Mouse (Mus musculus) stomach, postnatal 0 days (tissue): ENCODE results near the gene Tfap4. TPM values are rescaled to one million over a fixed set of nuclear protein-coding genes. Genes with fewer than 3 reads are reported as not detected.
"Not testable (repeated sequence)": the region's sequence is repeated elsewhere in the genome, so short reads cannot be mapped to it uniquely, and the experiment has no call there.

Experiments
- ATAC-seq: fragments of 200-750 bp; cut with Nextera tagmentation; 2 replicates; pipeline ENCODE4 v1.8.0; 2017; ENCODE audit not compliant: low FRiP score, low TSS enrichment
- DNase-seq: peaks from one replicate; pipeline ENCODE4 v3.0.0-alpha.2; 2016; ENCODE audit warnings: low spot score
- H3K27ac ChIP-seq: fragments of 300-500 bp; sonication (generic); replicated peaks from 2 replicates; pipeline ENCODE4 v1.5.1; 2014; ENCODE audit warnings: mild to moderate bottlenecking, control low read depth
- H3K27me3 ChIP-seq: fragments of 300-500 bp; sonication (generic); 2 replicates; pipeline ENCODE4 v1.6.1; 2014; ENCODE audit warnings: low read length; ENCODE audit not compliant: control insufficient read depth, insufficient read depth
- H3K36me3 ChIP-seq: fragments of 300-500 bp; sonication (generic); 2 replicates; pipeline ENCODE4 v1.6.1; 2014; ENCODE audit warnings: low read length, mixed read lengths; ENCODE audit not compliant: control insufficient read depth, insufficient read depth
- H3K4me1 ChIP-seq: fragments of 300-500 bp; sonication (generic); replicated peaks from 2 replicates; pipeline ENCODE4 v1.6.1; 2014; ENCODE audit warnings: antibody characterized with exemption; ENCODE audit not compliant: control insufficient read depth, insufficient read depth
- H3K4me2 ChIP-seq: fragments of 300-500 bp; sonication (generic); replicated peaks from 2 replicates; pipeline ENCODE4 v1.6.1; 2014; ENCODE audit warnings: low read depth, mild to moderate bottlenecking, control low read depth, moderate library complexity
- H3K4me3 ChIP-seq: fragments of 300-500 bp; sonication (generic); 2 replicates; pipeline ENCODE4 v1.5.1; 2014; ENCODE audit warnings: low read depth, low read length, control low read depth
- H3K9ac ChIP-seq: fragments of 300-500 bp; sonication (generic); 2 replicates; pipeline ENCODE4 v1.6.1; 2014; ENCODE audit warnings: mild to moderate bottlenecking, low read length, control low read depth, mixed read lengths
- H3K9me3 ChIP-seq: fragments of 300-500 bp; sonication (generic); 2 replicates; pipeline ENCODE4 v1.6.1; 2016; ENCODE audit warnings: low read length; ENCODE audit not compliant: control insufficient read depth
- CTCF ChIP-seq: IDR thresholded peaks from 2 replicates; pipeline ENCODE4 v1.5.1; 2016; ENCODE audit warnings: antibody characterized with exemption, low read depth, mild to moderate bottlenecking, moderate library complexity
- EP300 ChIP-seq: optimal IDR thresholded peaks from 2 replicates; pipeline ENCODE3; 2016; ENCODE audit warnings: antibody characterized with exemption
- WGBS: fragments of 180-500 bp; shearing (Covaris S2); extraction: QIAGEN DNeasy Blood & Tissue Kit; methylation state at CpG from one replicate; pipeline ENCODE4 v1.1.7; 2014; 5-methylcytosine and 5-hydroxymethylcytosine counted together
- polyA plus RNA-seq: library from polyadenylated mRNA; unstranded; fragments of >200 nt; fragmentation: Nextera tagmentation; extraction: Ambion mirVana; gene quantifications from 2 replicates; pipeline ENCODE4 v1.2.1, GENCODE M21; 2015

Gene Tfap4
- polyA plus RNA-seq, 1 experiment from 2014 or later: 8.9 TPM

- H3K4me2 ChIP-seq: no peak overlapping the region
- no peaks in the 10 kb centered on the region for H3K4me1 ChIP-seq
- no peaks in the 10 kb centered on the region for H3K9me3 ChIP-seq
- WGBS: 37% methylated on average over 3 of the region's 3 CpGs
- no peaks in the 10 kb centered on the region for H3K27me3 ChIP-seq
- no peak overlapping the region for H3K9ac ChIP-seq
- no peak overlapping the region for H3K4me3 ChIP-seq
- no peak overlapping the region for H3K27ac ChIP-seq
- DNase-seq: no peak
- TF ChIP-seq EP300: no peak
- no peak for TF ChIP-seq CTCF
- no peak for ATAC-seq
- H3K36me3 ChIP-seq: no peaks in the 10 kb centered on the region
These were observed 21.9 kb downstream of the Tfap4 start for GRCm38 (mm10) chr16:4537616-4538358.

- H3K27me3 ChIP-seq, DNase-seq, H3K4me1 ChIP-seq, H3K9me3 ChIP-seq, H3K27ac ChIP-seq, H3K9ac ChIP-seq, H3K4me2 ChIP-seq, ATAC-seq, H3K4me3 ChIP-seq, H3K36me3 ChIP-seq: not testable (repeated sequence)
- WGBS: 92% methylated on average over 12 of the region's 12 CpGs
These were observed 32.3 kb downstream of the Tfap4 start for GRCm38 (mm10) chr16:4527373-4527772.

GRCm38 (mm10) chr16:4523313-4524004, 36.2 kb downstream of the Tfap4 start:
- H3K4me3 ChIP-seq: no peak overlapping the region
- no peaks in the 10 kb centered on the region for H3K9me3 ChIP-seq
- no peaks in the 10 kb centered on the region for H3K27me3 ChIP-seq
- WGBS: 69% methylated on average over 7 of the region's 7 CpGs
- no peak for TF ChIP-seq CTCF
- TF ChIP-seq EP300: no peak
- H3K9ac ChIP-seq: no peak overlapping the region
- H3K4me2 ChIP-seq: no peak overlapping the region
- no peaks in the 10 kb centered on the region for H3K36me3 ChIP-seq
- DNase-seq (no peak), ATAC-seq (no peak)
- H3K4me1 ChIP-seq: no peaks in the 10 kb centered on the region
- H3K27ac ChIP-seq: no peak overlapping the region

GRCm38 (mm10) chr16:4522879-4523278, 36.8 kb downstream of the Tfap4 start:
- TF ChIP-seq CTCF: no peak
- TF ChIP-seq EP300: no peak
- 48% methylated on average over 8 of the region's 8 CpGs for WGBS
- no peak overlapping the region for H3K4me2 ChIP-seq
- H3K9me3 ChIP-seq: no peaks in the 10 kb centered on the region
- no peaks in the 10 kb centered on the region for H3K27me3 ChIP-seq
- H3K36me3 ChIP-seq: no peaks in the 10 kb centered on the region
- no peak overlapping the region for H3K9ac ChIP-seq
- H3K4me3 ChIP-seq: no peak overlapping the region
- no peak overlapping the region for H3K27ac ChIP-seq
- H3K4me1 ChIP-seq: no peaks in the 10 kb centered on the region
- ATAC-seq: no peak
- DNase-seq: no peak

GRCm38 (mm10) chr16:4521735-4522530, 37.7 kb downstream of the Tfap4 start:
- H3K4me2 ChIP-seq: no peak overlapping the region
- H3K36me3 ChIP-seq: no peaks in the 10 kb centered on the region
- 56% methylated on average over 5 of the region's 5 CpGs for WGBS
- H3K27ac ChIP-seq: no peak overlapping the region
- no peak for ATAC-seq
- no peaks in the 10 kb centered on the region for H3K9me3 ChIP-seq
- TF ChIP-seq CTCF (no peak), EP300 (no peak)
- H3K4me1 ChIP-seq: no peaks in the 10 kb centered on the region
- no peak overlapping the region for H3K4me3 ChIP-seq
- DNase-seq: no peak
- H3K9ac ChIP-seq: no peak overlapping the region
- H3K27me3 ChIP-seq: no peaks in the 10 kb centered on the region
